Mouse (Mus musculus) liver, embryonic 15.5 days (tissue): ENCODE results near the gene Prkce. TPM values are rescaled to one million over a fixed set of nuclear protein-coding genes. Genes with fewer than 3 reads are reported as not detected.

Experiments used
- ATAC-seq: fragments of 200-750 bp; cut with Nextera tagmentation; 2 replicates; pipeline ENCODE4 v1.8.0; 2017; ENCODE audit warnings: moderate number of reproducible peaks, mild to moderate bottlenecking, moderate library complexity; ENCODE audit not compliant: insufficient read depth
- H3K27ac ChIP-seq: fragments of 300-500 bp; sonication (generic); replicated peaks from 2 replicates; pipeline ENCODE4 v1.5.1; 2015; ENCODE audit warnings: mild to moderate bottlenecking, inconsistent platforms
- H3K27me3 ChIP-seq: fragments of 300-500 bp; sonication (generic); 2 replicates; pipeline ENCODE4 v1.6.1; 2015; ENCODE audit warnings: mild to moderate bottlenecking, inconsistent platforms
- H3K36me3 ChIP-seq: fragments of 300-500 bp; sonication (generic); replicated peaks from 2 replicates; pipeline ENCODE4 v1.6.1; 2015; ENCODE audit warnings: moderate library complexity, mild to moderate bottlenecking, inconsistent platforms
- H3K4me1 ChIP-seq: fragments of 300-500 bp; sonication (generic); replicated peaks from 2 replicates; pipeline ENCODE4 v1.6.1; 2015; ENCODE audit warnings: inconsistent platforms
- H3K4me2 ChIP-seq: fragments of 300-500 bp; sonication (generic); 2 replicates; pipeline ENCODE4 v1.6.1; 2015; ENCODE audit warnings: moderate library complexity, mild to moderate bottlenecking, inconsistent platforms
- H3K4me3 ChIP-seq: fragments of 300-500 bp; sonication (generic); replicated peaks from 2 replicates; pipeline ENCODE4 v1.5.1; 2015; ENCODE audit warnings: mild to moderate bottlenecking, inconsistent platforms
- H3K9ac ChIP-seq: fragments of 300-500 bp; sonication (generic); 2 replicates; pipeline ENCODE4 v1.6.1; 2015; ENCODE audit warnings: moderate library complexity, mild to moderate bottlenecking, inconsistent platforms
- H3K9me3 ChIP-seq: fragments of 300-500 bp; sonication (generic); replicated peaks from 2 replicates; pipeline ENCODE4 v1.6.1; 2016; ENCODE audit warnings: inconsistent platforms
- WGBS: fragments of 180-500 bp; shearing (Covaris S2); methylation state at CpG from one replicate; pipeline ENCODE4 v1.1.7; 2015; ENCODE audit warnings: mixed read lengths; ENCODE audit not compliant: insufficient replicate concordance; 5-methylcytosine and 5-hydroxymethylcytosine counted together
- polyA plus RNA-seq: library from polyadenylated mRNA; unstranded; fragments of >200 nt; fragmentation: Nextera tagmentation; extraction: Ambion mirVana; gene quantifications from 2 replicates; pipeline ENCODE4 v1.2.1, GENCODE M21; 2015

The Prkce gene
- polyA plus RNA-seq, 1 experiment from 2014 or later = 0.79 TPM

DNA sequence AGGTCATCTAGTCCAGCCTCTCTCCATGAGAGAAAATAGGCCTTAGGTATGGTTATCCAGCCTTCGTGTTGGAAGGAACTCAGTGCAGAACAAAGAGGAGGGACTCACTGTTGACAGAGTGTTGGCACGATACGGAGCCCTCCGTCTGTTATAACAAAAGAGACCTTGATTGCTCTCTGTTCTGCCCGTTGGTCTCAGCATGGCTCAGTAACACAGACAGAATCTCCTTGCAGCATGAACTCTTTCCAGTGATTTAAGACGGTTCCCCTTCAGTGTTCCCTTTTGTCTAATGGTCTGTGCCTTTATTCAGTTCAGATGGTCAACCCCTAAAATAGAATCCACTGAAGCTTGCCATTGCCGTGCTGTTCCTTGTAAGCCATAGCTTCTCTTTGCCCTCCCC lies 378.9 kb downstream of the Prkce start:
- 64% methylated on average over 7 of the region's 7 CpGs for WGBS
- no peaks in the 10 kb centered on the region for H3K4me1 ChIP-seq
- no peak for ATAC-seq
- no peak overlapping the region for H3K4me2 ChIP-seq
- H3K36me3 ChIP-seq = no peaks in the 10 kb centered on the region
- H3K9me3 ChIP-seq = no peaks in the 10 kb centered on the region
- H3K27ac ChIP-seq = no peak overlapping the region
- no peak overlapping the region for H3K9ac ChIP-seq
- no peak overlapping the region for H3K4me3 ChIP-seq
- no peaks in the 10 kb centered on the region for H3K27me3 ChIP-seq

DNA sequence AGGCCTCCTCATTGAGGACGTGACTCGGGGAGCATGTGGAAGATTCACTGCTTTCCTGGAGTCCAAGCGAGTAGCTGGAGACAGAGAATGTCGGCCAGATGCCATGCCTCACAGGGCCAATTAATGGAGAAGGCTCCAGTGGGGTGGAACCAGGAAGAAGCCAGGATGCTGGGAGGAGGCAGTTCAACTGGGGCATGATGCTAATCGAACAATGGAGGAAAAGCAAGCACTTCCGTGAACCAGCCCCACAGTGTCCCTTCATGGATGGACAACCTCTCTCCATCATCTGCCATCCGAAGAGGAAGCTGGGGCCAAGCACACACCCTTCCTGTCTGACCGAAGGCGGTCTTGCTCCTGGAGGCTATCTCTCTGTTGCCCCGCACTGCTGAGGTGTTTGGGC lies 381.5 kb downstream of the Prkce start:
- no peak overlapping the region for H3K9ac ChIP-seq
- no peak for ATAC-seq

DNA sequence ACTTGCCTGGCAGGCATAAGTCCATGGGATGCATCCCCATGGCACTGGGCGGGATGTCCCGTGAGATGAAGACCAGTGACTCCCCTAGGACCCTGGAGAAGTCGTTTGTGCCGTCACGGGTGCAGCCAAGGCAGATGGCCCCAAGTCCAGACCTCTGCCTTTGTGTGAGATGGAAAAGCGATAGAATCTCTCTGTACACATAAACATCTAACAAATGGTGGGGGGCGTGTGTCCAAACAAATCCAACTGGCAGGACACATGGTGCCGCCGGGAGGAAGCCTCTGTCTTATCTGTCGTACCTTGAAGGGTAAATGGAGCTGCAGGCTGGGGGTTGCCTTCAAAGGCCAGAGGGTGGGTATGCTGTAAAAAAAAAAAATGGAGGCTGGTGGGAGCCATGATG lies 384.0 kb downstream of the Prkce start:
- WGBS = 69% methylated on average over 10 of the region's 10 CpGs
- no peaks in the 10 kb centered on the region for H3K4me1 ChIP-seq
- no peak for ATAC-seq
- H3K9ac ChIP-seq = no peak overlapping the region
- H3K27me3 ChIP-seq = no peaks in the 10 kb centered on the region
- H3K36me3 ChIP-seq = no peaks in the 10 kb centered on the region
- no peak overlapping the region for H3K27ac ChIP-seq
- H3K4me3 ChIP-seq = no peak overlapping the region
- H3K9me3 ChIP-seq = no peaks in the 10 kb centered on the region
- H3K4me2 ChIP-seq = no peak overlapping the region

More for the DNA sequence above, 381.5 kb downstream of the Prkce start:
- no peaks in the 10 kb centered on the region for H3K9me3 ChIP-seq
- H3K27me3 ChIP-seq = no peaks in the 10 kb centered on the region
- no peak overlapping the region for H3K4me3 ChIP-seq
- H3K36me3 ChIP-seq = no peaks in the 10 kb centered on the region
- H3K4me2 ChIP-seq = no peak overlapping the region
- H3K27ac ChIP-seq = no peak overlapping the region
- no peaks in the 10 kb centered on the region for H3K4me1 ChIP-seq
- 71% methylated on average over 10 of the region's 10 CpGs for WGBS

DNA sequence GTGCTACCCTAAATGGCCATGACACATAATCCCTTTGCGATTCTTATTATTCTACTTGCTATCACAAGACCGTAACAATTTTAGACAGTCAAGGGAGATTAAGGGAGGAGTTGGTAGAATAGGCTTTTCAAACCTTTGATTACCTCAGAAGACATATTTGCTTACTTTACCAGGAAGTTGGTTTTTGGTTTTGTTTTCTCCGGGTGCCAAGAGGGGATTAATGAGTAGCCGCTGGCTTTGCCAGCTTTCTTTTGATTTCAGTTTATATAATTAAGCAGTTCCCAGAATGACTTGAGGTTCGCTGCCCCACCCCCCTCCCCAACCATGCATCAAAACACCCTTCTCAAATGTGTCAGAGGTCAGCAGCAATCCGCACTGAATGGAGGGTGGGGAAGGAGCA lies 384.4 kb downstream of the Prkce start:
- Histone ChIP-seq H3K9me3 (no peaks in the 10 kb centered on the region), H3K27ac (no peak overlapping the region), H3K4me2 (no peak overlapping the region), H3K36me3 (no peaks in the 10 kb centered on the region), H3K27me3 (no peaks in the 10 kb centered on the region), H3K4me1 (no peaks in the 10 kb centered on the region), H3K4me3 (no peak overlapping the region), H3K9ac (no peak overlapping the region)
- WGBS = 76% methylated on average over 6 of the region's 6 CpGs
- ATAC-seq = no peak

DNA sequence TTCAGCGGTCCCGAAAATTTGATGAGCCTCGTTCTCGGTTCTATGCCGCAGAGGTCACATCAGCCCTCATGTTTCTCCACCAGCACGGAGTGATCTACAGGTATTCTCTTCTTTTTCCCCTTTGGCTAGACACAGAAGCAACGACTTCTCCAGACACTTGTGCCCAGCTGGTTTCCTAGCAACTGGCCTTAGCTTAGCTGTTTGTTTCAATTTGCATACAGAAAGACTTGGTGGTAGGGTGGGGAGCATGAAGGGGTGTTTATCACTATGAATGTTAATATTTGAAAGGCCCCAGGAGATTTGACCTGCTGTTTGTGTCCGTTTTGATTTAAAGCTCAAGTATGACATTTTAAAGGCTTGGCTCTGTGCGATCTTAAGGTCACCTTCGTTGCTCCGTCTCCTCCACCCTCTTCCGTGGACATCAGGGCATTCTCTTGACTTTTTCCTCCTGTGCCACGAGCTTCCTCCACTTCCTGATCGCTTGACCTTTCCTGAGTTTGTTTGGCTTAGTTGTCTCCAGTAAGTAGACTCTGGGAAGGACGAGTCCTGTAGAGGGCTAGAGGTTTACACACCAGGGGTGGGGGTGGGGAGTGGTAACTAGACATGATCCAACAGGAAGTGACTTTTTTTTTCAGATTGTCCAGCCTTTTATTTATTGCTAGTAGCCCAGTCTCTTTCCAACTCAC lies 391.8 kb downstream of the Prkce start:
- H3K4me2 ChIP-seq = no peak overlapping the region

DNA sequence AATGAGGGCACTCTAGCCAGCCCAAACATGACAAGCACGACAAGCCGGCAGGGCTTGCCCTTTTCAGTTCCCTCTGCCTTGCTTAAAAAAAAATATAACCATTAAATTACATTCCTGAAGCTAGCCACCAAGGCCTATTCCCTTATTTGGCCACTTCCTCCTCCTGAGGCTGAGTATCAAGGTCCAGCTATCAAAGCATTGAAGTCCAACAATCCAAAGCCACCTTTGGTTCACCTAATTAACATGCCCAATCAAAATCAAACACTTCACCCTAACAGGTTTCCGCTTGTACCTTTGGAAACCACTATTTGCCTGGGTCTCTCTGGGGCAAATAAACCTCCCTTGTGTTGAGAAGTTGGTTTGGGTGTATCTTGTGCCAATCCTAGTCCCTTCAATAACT lies 392.9 kb downstream of the Prkce start:
- WGBS = 68% methylated on average over 3 of the region's 3 CpGs

More for the DNA sequence above, 391.8 kb downstream of the Prkce start:
- Histone ChIP-seq H3K9ac (no peak overlapping the region), H3K27me3 (no peaks in the 10 kb centered on the region), H3K36me3 (no peaks in the 10 kb centered on the region), H3K4me1 (no peaks in the 10 kb centered on the region), H3K9me3 (no peaks in the 10 kb centered on the region), H3K4me3 (no peak overlapping the region), H3K27ac (no peak overlapping the region)
- ATAC-seq = no peak
- 52% methylated on average over 15 of the region's 15 CpGs for WGBS

DNA sequence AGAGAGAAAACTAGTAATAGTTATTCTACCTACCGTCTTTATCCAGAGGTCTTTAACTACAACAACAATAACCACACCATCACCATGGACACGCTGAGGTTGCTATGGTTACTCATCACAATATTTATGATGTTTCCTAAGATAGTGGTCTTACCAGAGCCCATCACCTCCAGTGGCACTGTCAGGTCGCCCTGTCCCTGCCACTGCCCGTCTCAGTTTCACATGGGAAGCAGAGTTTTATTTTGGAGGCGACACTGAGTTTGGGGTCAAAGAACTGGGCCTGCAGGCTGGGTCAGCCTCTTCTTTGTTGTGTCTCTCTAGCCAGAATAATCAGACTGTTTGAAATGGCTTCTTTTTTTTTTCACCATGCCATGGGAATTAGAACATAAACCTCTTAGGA lies 402.9 kb downstream of the Prkce start:
- ATAC-seq = no peak
- H3K27me3 ChIP-seq = no peaks in the 10 kb centered on the region

More for the DNA sequence above, 392.9 kb downstream of the Prkce start:
- no peaks in the 10 kb centered on the region for H3K36me3 ChIP-seq
- ATAC-seq = no peak
- no peak overlapping the region for H3K4me2 ChIP-seq
- no peaks in the 10 kb centered on the region for H3K27me3 ChIP-seq
- no peaks in the 10 kb centered on the region for H3K4me1 ChIP-seq
- H3K9ac ChIP-seq = no peak overlapping the region
- H3K27ac ChIP-seq = no peak overlapping the region
- no peaks in the 10 kb centered on the region for H3K9me3 ChIP-seq
- H3K4me3 ChIP-seq = no peak overlapping the region

DNA sequence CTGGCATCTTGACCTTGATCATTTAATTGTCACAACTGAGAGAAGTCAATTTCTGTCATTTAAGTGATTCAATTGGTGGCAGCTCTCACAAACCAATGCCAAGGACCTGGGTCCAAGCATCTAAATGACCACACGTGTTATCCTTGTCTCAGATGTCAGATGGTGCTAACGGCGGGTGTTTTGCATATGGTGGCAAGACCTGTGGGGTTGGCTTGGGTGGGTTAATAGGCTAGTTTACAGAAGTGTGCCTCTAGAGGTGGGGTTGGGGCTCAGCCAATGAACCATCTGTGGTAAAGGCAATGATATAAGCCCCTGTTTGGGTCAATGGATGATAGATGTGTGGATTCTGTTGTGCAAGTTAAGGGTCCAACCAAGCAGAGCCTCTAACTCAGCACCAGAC lies 403.7 kb downstream of the Prkce start:
- no peaks in the 10 kb centered on the region for H3K36me3 ChIP-seq
- 78% methylated on average over 3 of the region's 3 CpGs for WGBS
- no peaks in the 10 kb centered on the region for H3K27me3 ChIP-seq
- H3K4me3 ChIP-seq = no peak overlapping the region
- no peak overlapping the region for H3K4me2 ChIP-seq
- no peak overlapping the region for H3K27ac ChIP-seq
- H3K4me1 ChIP-seq = no peaks in the 10 kb centered on the region
- no peak for ATAC-seq
- H3K9ac ChIP-seq = no peak overlapping the region
- no peaks in the 10 kb centered on the region for H3K9me3 ChIP-seq

More for the DNA sequence above, 402.9 kb downstream of the Prkce start:
- no peaks in the 10 kb centered on the region for H3K4me1 ChIP-seq
- WGBS = 70% methylated on average over 5 of the region's 5 CpGs
- no peak overlapping the region for H3K4me2 ChIP-seq
- no peaks in the 10 kb centered on the region for H3K9me3 ChIP-seq
- H3K36me3 ChIP-seq = no peaks in the 10 kb centered on the region
- H3K4me3 ChIP-seq = no peak overlapping the region
- no peak overlapping the region for H3K9ac ChIP-seq
- H3K27ac ChIP-seq = no peak overlapping the region

DNA sequence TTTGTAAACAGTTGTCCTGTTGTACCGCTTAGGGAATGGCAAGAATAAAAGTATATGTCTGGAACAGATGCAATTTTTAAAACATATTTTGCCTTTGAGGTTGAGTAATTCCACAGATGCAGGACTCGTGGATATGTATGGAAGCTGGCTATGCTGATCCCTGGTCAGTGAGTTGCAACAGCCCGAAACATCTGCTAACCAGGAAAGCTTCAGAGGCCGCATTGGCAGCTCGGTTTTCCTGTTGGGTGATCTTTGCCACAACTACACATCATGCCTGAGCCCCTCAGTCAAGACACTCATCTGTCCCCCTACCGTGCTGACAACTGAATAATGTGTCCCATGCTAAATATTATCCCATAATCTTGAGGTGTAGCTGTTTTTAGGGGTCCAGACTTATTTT lies 404.6 kb downstream of the Prkce start:
- no peak overlapping the region for H3K4me2 ChIP-seq
- H3K4me1 ChIP-seq = no peaks in the 10 kb centered on the region
- ATAC-seq = no peak
- no peaks in the 10 kb centered on the region for H3K9me3 ChIP-seq
- H3K36me3 ChIP-seq = no peaks in the 10 kb centered on the region
- 53% methylated on average over 6 of the region's 6 CpGs for WGBS
- H3K27ac ChIP-seq = no peak overlapping the region
- H3K4me3 ChIP-seq = no peak overlapping the region
- no peak overlapping the region for H3K9ac ChIP-seq
- H3K27me3 ChIP-seq = no peaks in the 10 kb centered on the region

DNA sequence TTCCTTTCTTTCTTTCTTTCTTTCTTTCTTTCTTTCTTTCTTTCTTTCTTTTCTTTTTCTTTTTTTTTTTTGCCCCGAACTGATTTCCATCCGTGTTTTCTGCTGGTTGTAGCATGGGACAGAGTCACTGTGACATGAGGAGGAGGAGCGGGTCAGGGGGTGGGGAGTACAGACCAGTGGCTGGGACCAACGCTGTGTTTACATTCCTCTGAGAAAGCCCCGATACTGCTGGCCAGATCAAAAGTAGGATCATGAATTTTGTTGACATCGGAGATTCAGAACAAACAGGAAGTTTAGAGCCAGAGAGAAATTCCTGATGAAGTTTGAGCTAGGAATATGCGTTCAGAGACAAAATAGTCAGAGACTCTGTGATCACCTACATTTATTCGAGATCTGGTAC lies 405.0 kb downstream of the Prkce start:
- H3K4me1 ChIP-seq = no peaks in the 10 kb centered on the region
- no peak overlapping the region for H3K4me3 ChIP-seq
- no peak overlapping the region for H3K27ac ChIP-seq
- no peaks in the 10 kb centered on the region for H3K27me3 ChIP-seq
- 45% methylated on average over 8 of the region's 8 CpGs for WGBS
- no peak overlapping the region for H3K4me2 ChIP-seq
- no peak for ATAC-seq
- no peaks in the 10 kb centered on the region for H3K36me3 ChIP-seq
- no peaks in the 10 kb centered on the region for H3K9me3 ChIP-seq
- no peak overlapping the region for H3K9ac ChIP-seq

DNA sequence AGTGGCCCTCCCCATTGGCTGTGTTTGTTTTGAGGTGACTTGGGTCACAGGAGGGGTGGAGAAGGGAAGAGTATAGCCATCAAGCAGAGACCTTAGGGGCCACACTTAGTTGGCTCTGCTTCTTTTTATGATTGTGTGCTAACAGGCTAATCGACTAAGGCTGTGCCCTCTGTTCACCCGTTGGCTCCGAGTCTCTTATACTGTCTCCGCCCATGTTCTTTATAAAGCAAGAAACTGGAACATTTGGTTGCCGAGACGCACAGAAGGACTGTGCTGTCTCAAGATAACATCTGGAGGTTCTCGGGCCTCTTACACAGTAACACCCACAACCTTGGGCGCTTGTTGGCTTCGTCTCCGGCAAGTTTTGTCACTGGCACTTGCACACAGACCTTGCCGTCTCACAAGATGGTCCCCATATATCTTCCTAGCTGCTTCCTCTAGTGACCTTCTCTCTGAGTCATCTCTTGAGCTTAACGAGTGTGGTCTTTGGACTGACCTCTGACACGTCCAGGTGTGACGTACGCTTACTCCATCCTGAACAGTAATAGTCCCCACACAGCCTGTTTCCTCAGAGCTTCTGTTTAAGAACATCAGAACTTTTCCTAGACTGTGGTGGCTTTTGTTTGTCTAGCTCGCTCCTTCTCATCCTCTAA lies 406.1 kb downstream of the Prkce start:
- Histone ChIP-seq H3K36me3 (no peaks in the 10 kb centered on the region), H3K27ac (no peak overlapping the region), H3K4me3 (no peak overlapping the region), H3K4me1 (no peaks in the 10 kb centered on the region), H3K4me2 (no peak overlapping the region), H3K9me3 (no peaks in the 10 kb centered on the region), H3K9ac (no peak overlapping the region), H3K27me3 (no peaks in the 10 kb centered on the region)
- WGBS = 71% methylated on average over 16 of the region's 16 CpGs
- ATAC-seq = no peak

DNA sequence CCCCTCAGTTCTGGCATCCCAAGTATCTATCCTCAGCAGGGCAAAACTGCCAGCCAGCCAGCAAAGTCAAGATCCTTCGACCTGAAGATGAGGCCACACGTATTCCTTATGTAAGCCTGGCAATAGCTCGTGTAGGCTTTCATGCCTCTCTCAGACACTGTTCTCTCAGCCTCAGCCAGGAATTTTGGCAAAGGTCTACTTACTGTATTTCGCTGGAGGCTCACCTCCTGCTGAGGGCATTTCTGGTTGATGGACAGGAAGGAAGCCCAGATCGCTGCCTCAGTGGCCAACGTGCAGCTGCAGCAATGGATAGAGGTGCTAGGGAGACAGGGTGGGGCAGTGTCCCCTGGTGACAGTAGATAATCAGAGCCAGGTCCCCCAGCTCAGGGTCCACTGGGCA lies 413.1 kb downstream of the Prkce start:
- WGBS = 46% methylated on average over 6 of the region's 6 CpGs
- Histone ChIP-seq H3K4me2 (no peak overlapping the region), H3K4me3 (no peak overlapping the region), H3K9me3 (no peaks in the 10 kb centered on the region), H3K27me3 (no peaks in the 10 kb centered on the region), H3K4me1 (no peaks in the 10 kb centered on the region), H3K27ac (no peak overlapping the region), H3K9ac (no peak overlapping the region), H3K36me3 (no peaks in the 10 kb centered on the region)
- no peak for ATAC-seq
